Mouse (Mus musculus): ENCODE measurements at regions not wholly inside any gene's neighbourhood (a gene's known extent, or its start where the extent isn't known, plus 50 kb on each side); places are given as distances from the start of the nearest gene placed in this dataset.
A peak's percentile ranks its signal among the peaks of the same experiment; 100 is the strongest.
"Not testable (repeated sequence)": the region's sequence is repeated elsewhere in the genome, so short reads cannot be mapped to it uniquely, and the experiment has no call there.

GRCm38 (mm10) chr10:62055408-62055807, 76.5 kb upstream of the Col13a1 start:
- DNase-seq (ENCODE audit: low spot score) = peak; percentile 46

- no peak for DNase-seq (ENCODE audit: low spot score)
Observed at GRCm38 (mm10) chr10:62049782-62050192, 70.9 kb upstream of the Col13a1 start.

GRCm38 (mm10) chr10:62044408-62044807, 65.5 kb upstream of the Col13a1 start:
- no peak for DNase-seq (ENCODE audit: low spot score)

GRCm38 (mm10) chr10:62039915-62040314, 61.0 kb upstream of the Col13a1 start:
- no peak for DNase-seq (ENCODE audit: low spot score)

- no peak for DNase-seq (ENCODE audit: low spot score)
Observed at GRCm38 (mm10) chr10:62038656-62039055, 59.7 kb upstream of the Col13a1 start.

GRCm38 (mm10) chr10:62037402-62038199, 58.7 kb upstream of the Col13a1 start:
- DNase-seq (ENCODE audit: low spot score) = no peak

GRCm38 (mm10) chr10:62036815-62037214, 57.9 kb upstream of the Col13a1 start:
- no peak for DNase-seq (ENCODE audit: low spot score)

- no peak for DNase-seq (ENCODE audit: low spot score)
Observed at GRCm38 (mm10) chr10:62034291-62034690, 55.4 kb upstream of the Col13a1 start.

- no peak for DNase-seq (ENCODE audit: low spot score)
Observed at GRCm38 (mm10) chr10:62033748-62034147, 54.8 kb upstream of the Col13a1 start.

GRCm38 (mm10) chr10:62031986-62032385, 53.1 kb upstream of the Col13a1 start:
- not testable (repeated sequence) for DNase-seq (ENCODE audit: low spot score)

- no peak for DNase-seq (ENCODE audit: low spot score)
Observed at GRCm38 (mm10) chr10:62029271-62029670, 50.4 kb upstream of the Col13a1 start.

Measured in ovary, postnatal 14 days (tissue).